Comparison of ENCODE assay signal across 12 mouse cellular contexts in genomic region chr8:83999825-84000224, GRCm38 (mm10). TPM values are rescaled to one million over a fixed set of nuclear protein-coding genes. Genes with fewer than 3 reads are reported as not detected.
DNase-seq lines count a peak whose midpoint lies in the region; ATAC-seq and TF ChIP-seq lines count a peak whose summit lies in the region.
"Had no signal": no experiment of that assay in that cellular context is flagged by ENCODE, and none has a peak within 500 bp of the region (broad histone marks: within the 10 kb centered on the region; RNA-seq: fewer than 3 reads in every experiment).

No protein-coding gene starts in this region.

- no peaks in the 10 kb centered on the region for H3K9me3 ChIP-seq in hindbrain, embryonic 11.5 days (ENCODE audit: control insufficient read depth, low read length)
- no peaks in the 10 kb centered on the region for H3K9me3 ChIP-seq in hindbrain, embryonic 16.5 days (ENCODE audit: control insufficient read depth, low read length)
- H3K9me3 ChIP-seq in G1E (replicated peaks), result peaks cover 2% of the 10 kb centered on the region; the same call in 1 of the 2 replicates
- no peaks in the 10 kb centered on the region for H3K9me3 ChIP-seq in limb, embryonic 13.5 days

- ATAC-seq in hindbrain, embryonic 11.5 days (ENCODE audit: low FRiP score), result no peak
- no peak for ATAC-seq in hindbrain, embryonic 16.5 days
- ATAC-seq in G1E (ENCODE audit: extremely low read depth, insufficient number of reproducible peaks, low FRiP score, poor library complexity, severe bottlenecking), result no peak
- ATAC-seq in limb, embryonic 13.5 days (ENCODE audit: low FRiP score, low read depth), result no peak

- H3K27me3 ChIP-seq in hindbrain, embryonic 11.5 days (ENCODE audit: control insufficient read depth, insufficient read depth, low read length), result peaks cover 27% of the 10 kb centered on the region
- H3K27me3 ChIP-seq in hindbrain, embryonic 16.5 days (replicated peaks; ENCODE audit: control insufficient read depth, insufficient read depth, low read length), result no peaks in the 10 kb centered on the region; the same call in 1 of the 2 replicates
- no peaks in the 10 kb centered on the region for H3K27me3 ChIP-seq in G1E (ENCODE audit: insufficient read depth, low read length)
- H3K27me3 ChIP-seq in limb, embryonic 13.5 days, result 0 out of 2 replicates have a peak, but pooled peaks cover 12% of the 10 kb centered on the region

- H3K9ac ChIP-seq in hindbrain, embryonic 11.5 days (ENCODE audit: low read depth, low read length), result 0 out of 2 replicates have a peak overlapping the region, but pooled peaks have one; percentile 27
- no peak overlapping the region for H3K9ac ChIP-seq in hindbrain, embryonic 16.5 days (ENCODE audit: low read depth, low read length)
- no peak overlapping the region for H3K9ac ChIP-seq in limb, embryonic 13.5 days

- no peak overlapping the region for H3K4me2 ChIP-seq in hindbrain, embryonic 11.5 days (replicated peaks; ENCODE audit: low read depth, low read length)
- H3K4me2 ChIP-seq in hindbrain, embryonic 16.5 days (ENCODE audit: low read length), result no peak overlapping the region
- H3K4me2 ChIP-seq in limb, embryonic 13.5 days (replicated peaks), result peak overlapping the region; percentile 85; the same call in 1 of the 2 replicates

- no peak for TF ChIP-seq CTCF in G1E (IDR thresholded peaks at IDR 0.05; ENCODE audit: low read depth, low read length)

- H3K4me1 ChIP-seq in hindbrain, embryonic 11.5 days (replicated peaks; ENCODE audit: control insufficient read depth, insufficient read depth, low read length), result peaks cover 18% of the 10 kb centered on the region
- H3K4me1 ChIP-seq in hindbrain, embryonic 16.5 days (ENCODE audit: control insufficient read depth, insufficient read depth, low read depth, low read length), result peaks cover 28% of the 10 kb centered on the region
- H3K4me1 ChIP-seq in G1E (ENCODE audit: insufficient read depth, low read depth, low read length), result peaks cover 61% of the 10 kb centered on the region
- 0 out of 2 replicates have a peak, but pooled peaks cover 7% of the 10 kb centered on the region for H3K4me1 ChIP-seq in brown adipose tissue, adult 24 weeks (ENCODE audit: control insufficient read depth, insufficient read depth, insufficient read length, low read length)
- peaks cover 57% of the 10 kb centered on the region for H3K4me1 ChIP-seq in limb, embryonic 13.5 days

- H3K4me3 ChIP-seq in hindbrain, embryonic 11.5 days (ENCODE audit: low read depth, low read length), result no peak overlapping the region
- no peak overlapping the region for H3K4me3 ChIP-seq in hindbrain, embryonic 16.5 days (ENCODE audit: low read length)
- H3K4me3 ChIP-seq in G1E (ENCODE audit: low read depth, low read length), result peak overlapping the region; percentile 90; the same call in 1 of the 2 replicates
- 0 out of 2 replicates have a peak overlapping the region, but pooled peaks have one; percentile 0 for H3K4me3 ChIP-seq in brown adipose tissue, adult 24 weeks (ENCODE audit: insufficient read depth, low read depth, low read length)
- no peak overlapping the region for H3K4me3 ChIP-seq in limb, embryonic 13.5 days

- no peak overlapping the region for H3K27ac ChIP-seq in hindbrain, embryonic 11.5 days (ENCODE audit: low read depth, low read length)
- no peak overlapping the region for H3K27ac ChIP-seq in hindbrain, embryonic 16.5 days (ENCODE audit: low read depth, low read length)
- no peak overlapping the region for H3K27ac ChIP-seq in brown adipose tissue, adult 24 weeks (replicated peaks; ENCODE audit: low read depth, low read length)
- no peak overlapping the region for H3K27ac ChIP-seq in limb, embryonic 13.5 days

- DNase-seq in hindbrain, embryonic 11.5 days (ENCODE audit: low spot score), result no peak
- no peak for DNase-seq in G1E (ENCODE audit: low spot score)
- DNase-seq in thymus, adult 18-20 months, result no peak
- no peak for DNase-seq in spleen, postnatal 4 days (ENCODE audit: low spot score in 2 of 2)
- DNase-seq in thymus, postnatal 36 days, result no peak
- DNase-seq: kidney, postnatal 14 days; thymus, postnatal 25 days had no signal

- WGBS in hindbrain, embryonic 11.5 days, result 82% methylated on average over 2 of the region's 2 CpGs
- 94% methylated on average over 2 of the region's 2 CpGs for WGBS in hindbrain, embryonic 16.5 days
- WGBS in limb, embryonic 13.5 days, result 90% methylated on average over 2 of the region's 2 CpGs

- peaks cover 5% of the 10 kb centered on the region; the same call in 1 of the 2 replicates for H3K36me3 ChIP-seq in hindbrain, embryonic 11.5 days (ENCODE audit: control insufficient read depth, insufficient read depth, low read length)
- H3K36me3 ChIP-seq in hindbrain, embryonic 16.5 days (ENCODE audit: control insufficient read depth, insufficient read depth, low read length), result no peaks in the 10 kb centered on the region; the same call in 1 of the 2 replicates
- H3K36me3 ChIP-seq in G1E (replicated peaks), result peaks cover 69% of the 10 kb centered on the region
- H3K36me3 ChIP-seq in limb, embryonic 13.5 days, result peaks cover 41% of the 10 kb centered on the region

RNA-seq across cellular contexts. Expression of gene 1700067K01Rik, which starts 1.5 kb away (rescaled TPM):
- polyA plus RNA-seq in hindbrain, embryonic 11.5 days (2014; fragmentation: Nextera tagmentation; extraction: Ambion mirVana), result 0.80 and 0.93 TPM in 2 replicates
- 0.90 and 0.94 TPM in 2 replicates for polyA plus RNA-seq in hindbrain, embryonic 16.5 days (2015; fragmentation: Nextera tagmentation; extraction: Ambion mirVana)
- total RNA-seq in G1E (2014; fragmentation: Nextera tagmentation) (0.78 TPM in 1 of 2 replicates, not detected in the other), G1E (2017) (0.35 and 0.82 TPM in 2 replicates)
- polyA plus RNA-seq in G1E (2012), result 0.92 and 1.2 TPM in 2 replicates
- not detected in 2 replicates for polyA plus RNA-seq in brown adipose tissue, adult 24 weeks (2012; ENCODE audit: insufficient read depth, insufficient read length, missing spikeins)
- polyA plus RNA-seq in limb, embryonic 13.5 days (2015; fragmentation: Nextera tagmentation; extraction: Ambion mirVana), result 1.3 and 1.4 TPM in 2 replicates
- total RNA-seq: gastrocnemius, adult 18-20 months had no signal

RNA-seq across cellular contexts. Expression of gene Samd1, which starts 2.4 kb away (rescaled TPM):
- 15.1 and 17.0 TPM in 2 replicates for polyA plus RNA-seq in hindbrain, embryonic 11.5 days (2014; fragmentation: Nextera tagmentation; extraction: Ambion mirVana)
- 5.9 and 6.2 TPM in 2 replicates for polyA plus RNA-seq in hindbrain, embryonic 16.5 days (2015; fragmentation: Nextera tagmentation; extraction: Ambion mirVana)
- total RNA-seq in G1E (2014; fragmentation: Nextera tagmentation) (88.0 and 93.8 TPM in 2 replicates), G1E (2017) (64.1 and 80.8 TPM in 2 replicates)
- polyA plus RNA-seq in G1E (2012), result 246 and 262 TPM in 2 replicates
- 12.0 and 12.4 TPM in 2 replicates for polyA plus RNA-seq in brown adipose tissue, adult 24 weeks (2012; ENCODE audit: insufficient read depth, insufficient read length, missing spikeins)
- polyA plus RNA-seq in limb, embryonic 13.5 days (2015; fragmentation: Nextera tagmentation; extraction: Ambion mirVana), result 12.3 and 12.4 TPM in 2 replicates

RNA-seq across cellular contexts. Expression of gene 2210011C24Rik, which starts 12.1 kb away (rescaled TPM):
- polyA plus RNA-seq in hindbrain, embryonic 11.5 days (2014; fragmentation: Nextera tagmentation; extraction: Ambion mirVana), result 0.22 TPM in 1 of 2 replicates, not detected in the other
- 1.1 TPM in 2 replicates for polyA plus RNA-seq in hindbrain, embryonic 16.5 days (2015; fragmentation: Nextera tagmentation; extraction: Ambion mirVana)
- total RNA-seq in G1E (2014; fragmentation: Nextera tagmentation) (not detected in 2 replicates), G1E (2017) (not detected in 2 replicates)
- not detected in 2 replicates for polyA plus RNA-seq in G1E (2012)
- not detected in 2 replicates for polyA plus RNA-seq in brown adipose tissue, adult 24 weeks (2012; ENCODE audit: insufficient read depth, insufficient read length, missing spikeins)
- 0.22 and 0.31 TPM in 2 replicates for polyA plus RNA-seq in limb, embryonic 13.5 days (2015; fragmentation: Nextera tagmentation; extraction: Ambion mirVana)
- total RNA-seq: adrenal gland, adult 18-20 months had no signal

RNA-seq across cellular contexts. Expression of gene Palm3, which starts 21.4 kb away (rescaled TPM):
- 3.3 and 3.5 TPM in 2 replicates for polyA plus RNA-seq in hindbrain, embryonic 11.5 days (2014; fragmentation: Nextera tagmentation; extraction: Ambion mirVana)
- polyA plus RNA-seq in hindbrain, embryonic 16.5 days (2015; fragmentation: Nextera tagmentation; extraction: Ambion mirVana), result 9.6 and 11.3 TPM in 2 replicates
- total RNA-seq in G1E (2014; fragmentation: Nextera tagmentation), result not detected in 2 replicates
- total RNA-seq in G1E (2017), result 0.06 TPM in 1 of 2 replicates, not detected in the other
- 0.12 and 0.15 TPM in 2 replicates for polyA plus RNA-seq in G1E (2012)
- polyA plus RNA-seq in brown adipose tissue, adult 24 weeks (2012; ENCODE audit: insufficient read depth, insufficient read length, missing spikeins), result not detected in 2 replicates
- polyA plus RNA-seq in limb, embryonic 13.5 days (2015; fragmentation: Nextera tagmentation; extraction: Ambion mirVana), result 6.6 and 7.6 TPM in 2 replicates

RNA-seq across cellular contexts. Expression of gene Prkaca, which starts 27.0 kb away (rescaled TPM):
- 139 TPM in 2 replicates for polyA plus RNA-seq in hindbrain, embryonic 11.5 days (2014; fragmentation: Nextera tagmentation; extraction: Ambion mirVana)
- polyA plus RNA-seq in hindbrain, embryonic 16.5 days (2015; fragmentation: Nextera tagmentation; extraction: Ambion mirVana), result 202 and 254 TPM in 2 replicates
- total RNA-seq in G1E (2014; fragmentation: Nextera tagmentation), result 88.6 and 99.3 TPM in 2 replicates
- 32.2 and 34.4 TPM in 2 replicates for total RNA-seq in G1E (2017)
- polyA plus RNA-seq in G1E (2012), result 46.6 and 46.9 TPM in 2 replicates
- polyA plus RNA-seq in brown adipose tissue, adult 24 weeks (2012; ENCODE audit: insufficient read depth, insufficient read length, missing spikeins), result 270 and 332 TPM in 2 replicates
- 169 and 174 TPM in 2 replicates for polyA plus RNA-seq in limb, embryonic 13.5 days (2015; fragmentation: Nextera tagmentation; extraction: Ambion mirVana)

Comparison
In these comparisons a context has a peak if more than half of its experiments do, and no peak if none do; other contexts are left out.
1. H3K4me3 ChIP-seq: peak in G1E (single experiment) and brown adipose tissue, adult 24 weeks (single experiment); none in hindbrain, embryonic 11.5 days (single experiment), hindbrain, embryonic 16.5 days (single experiment) and limb, embryonic 13.5 days (single experiment).
2. RNA of gene Samd1, which starts 2.4 kb away (polyA plus RNA-seq): 246 to 262 TPM in G1E; 15.1 to 17.0 TPM in hindbrain, embryonic 11.5 days, 12.0 to 12.4 TPM in brown adipose tissue, adult 24 weeks, 12.3 to 12.4 TPM in limb, embryonic 13.5 days and 5.9 to 6.2 TPM in hindbrain, embryonic 16.5 days; every median in the first group is over 10 times any median in the second.